Mouse (Mus musculus) CD4-positive helper T cell, adult 2 months (primary cell): ENCODE measurements at regions not wholly inside any gene's neighbourhood (a gene's known extent, or its start where the extent isn't known, plus 50 kb on each side); places are given as distances from the start of the nearest gene placed in this dataset.

Experiments used
- DNase-seq: peaks from one replicate; pipeline ENCODE4 v3.0.0-alpha.2; 2012; ENCODE audit warnings: low read depth, missing footprints, low spot score

- no peak for DNase-seq
These were observed 57.8 kb upstream of the Chd6 start for GRCm38 (mm10) chr2:161166681-161167080.

- DNase-seq = no peak
These were observed 56.6 kb upstream of the Chd6 start for GRCm38 (mm10) chr2:161165495-161165894.

GRCm38 (mm10) chr2:161164320-161164719, 55.4 kb upstream of the Chd6 start:
- DNase-seq = no peak
